Mouse (Mus musculus) lung, postnatal 0 days (tissue): Measurements from ENCODE around the gene Igsf21.

Experiments
- CTCF ChIP-seq: IDR thresholded peaks from 2 replicates; pipeline ENCODE4 v1.5.1; 2016; ENCODE audit warnings: antibody characterized with exemption, mild to moderate bottlenecking
- EP300 ChIP-seq: IDR thresholded peaks from 2 replicates; pipeline ENCODE4 v1.6.1; 2016; ENCODE audit warnings: antibody characterized with exemption, mild to moderate bottlenecking, control low read depth

DNA sequence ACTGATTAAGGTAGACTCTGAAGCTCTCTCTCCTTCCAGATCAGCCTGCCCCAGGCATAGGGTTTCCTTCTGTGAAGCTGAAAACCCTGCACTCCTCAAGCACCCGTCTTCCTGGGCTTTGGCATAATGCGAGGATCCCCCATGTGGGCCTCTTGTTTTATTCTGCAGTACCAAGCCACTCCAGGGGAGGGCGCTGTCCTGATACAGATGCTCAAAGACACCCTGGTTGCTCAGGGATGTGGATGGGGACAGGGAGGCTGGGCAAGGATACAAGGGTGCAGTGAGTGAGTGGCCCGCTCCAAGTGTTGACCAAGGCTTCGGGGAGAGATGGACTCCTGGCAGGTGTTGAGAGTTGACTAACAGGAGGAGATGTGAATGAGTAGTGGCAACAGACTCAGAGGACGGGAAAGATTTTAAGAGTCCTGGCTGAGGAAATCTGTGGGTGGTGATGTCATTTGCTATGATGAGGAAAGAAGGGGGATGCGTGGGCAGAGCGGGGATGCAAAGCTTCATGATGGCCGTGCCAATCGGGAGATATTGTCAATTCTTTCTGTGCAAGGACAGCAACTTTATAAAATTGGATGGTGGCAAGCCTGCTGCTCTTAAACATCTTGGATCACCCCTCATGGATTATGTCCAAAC is 102.6 kb downstream of the Igsf21 start:
- TF ChIP-seq CTCF (peak; percentile 19; the same call in 1 of the 2 replicates), EP300 (no peak)
